Mouse (Mus musculus): ENCODE results near the gene Ccdc155. TPM values are rescaled to one million over a fixed set of nuclear protein-coding genes. Genes with fewer than 3 reads are reported as not detected.
"Not testable (repeated sequence)": the region's sequence is repeated elsewhere in the genome, so short reads cannot be mapped to it uniquely, and the experiment has no call there.

Ccdc155 gene
- polyA plus RNA-seq, 1 experiment from 2014 or later, result 0.36 TPM

GRCm38 (mm10) chr7:45173772-45174171 lies 30.9 kb downstream of the Ccdc155 start:
- not testable (repeated sequence) for H3K4me3 ChIP-seq (replicated peaks; ENCODE audit: low read depth, low read length); H3K9ac ChIP-seq (ENCODE audit: low read depth, low read length); ATAC-seq (replicated peaks; ENCODE audit: low FRiP score, low read depth); H3K36me3 ChIP-seq (ENCODE audit: insufficient read depth, low read length); H3K4me2 ChIP-seq (ENCODE audit: low read length); H3K27ac ChIP-seq; H3K4me1 ChIP-seq (replicated peaks; ENCODE audit: insufficient read depth, low read length)
- peaks cover 10% of the 10 kb centered on the region for H3K9me3 ChIP-seq (replicated peaks; ENCODE audit: low read length)
- peak; percentile 69 for TF ChIP-seq CTCF (IDR thresholded peaks at IDR 0.05; ENCODE audit: low read depth)
- H3K27me3 ChIP-seq (ENCODE audit: insufficient read depth, low read length), result peaks cover 57% of the 10 kb centered on the region
- WGBS, result 64% methylated on average over 1 of the region's 1 CpGs
- peak; percentile 25 for DNase-seq (ENCODE audit: low spot score)

- WGBS, result 63% methylated on average over 7 of the region's 7 CpGs
- Histone ChIP-seq H3K27me3 (ENCODE audit: insufficient read depth, low read length) (peaks cover 55% of the 10 kb centered on the region), H3K36me3 (ENCODE audit: insufficient read depth, low read length) (no peaks in the 10 kb centered on the region), H3K4me3 (replicated peaks; ENCODE audit: low read depth, low read length) (no peak overlapping the region), H3K4me2 (ENCODE audit: low read length) (no peak overlapping the region), H3K4me1 (replicated peaks; ENCODE audit: insufficient read depth, low read length) (no peaks in the 10 kb centered on the region), H3K9ac (ENCODE audit: low read depth, low read length) (no peak overlapping the region), H3K27ac (no peak overlapping the region), H3K9me3 (replicated peaks; ENCODE audit: low read length) (peaks cover 10% of the 10 kb centered on the region)
- ATAC-seq (replicated peaks; ENCODE audit: low FRiP score, low read depth) (no peak), DNase-seq (ENCODE audit: low spot score) (no peak)
- TF ChIP-seq CTCF (IDR thresholded peaks at IDR 0.05; ENCODE audit: low read depth), result peak; percentile 44
Observed at GRCm38 (mm10) chr7:45172974-45173373, 31.7 kb downstream of the Ccdc155 start.

GRCm38 (mm10) chr7:45169495-45169894 lies 35.2 kb downstream of the Ccdc155 start:
- Histone ChIP-seq H3K4me3 (replicated peaks; ENCODE audit: low read depth, low read length) (no peak overlapping the region), H3K27me3 (ENCODE audit: insufficient read depth, low read length) (peaks cover 45% of the 10 kb centered on the region), H3K9ac (ENCODE audit: low read depth, low read length) (no peak overlapping the region), H3K27ac (no peak overlapping the region), H3K36me3 (ENCODE audit: insufficient read depth, low read length) (no peaks in the 10 kb centered on the region), H3K4me2 (ENCODE audit: low read length) (no peak overlapping the region), H3K4me1 (replicated peaks; ENCODE audit: insufficient read depth, low read length) (no peaks in the 10 kb centered on the region), H3K9me3 (replicated peaks; ENCODE audit: low read length) (peaks cover 10% of the 10 kb centered on the region)
- no peak for TF ChIP-seq CTCF (IDR thresholded peaks at IDR 0.05; ENCODE audit: low read depth)
- 91% methylated on average over 3 of the region's 3 CpGs for WGBS
- ATAC-seq (replicated peaks; ENCODE audit: low FRiP score, low read depth) (no peak), DNase-seq (ENCODE audit: low spot score) (no peak)

GRCm38 (mm10) chr7:45168656-45169055 lies 36.0 kb downstream of the Ccdc155 start:
- H3K27ac ChIP-seq, result no peak overlapping the region
- H3K27me3 ChIP-seq (ENCODE audit: insufficient read depth, low read length), result peaks cover 47% of the 10 kb centered on the region
- no peak for DNase-seq (ENCODE audit: low spot score)
- no peak overlapping the region for H3K4me2 ChIP-seq (ENCODE audit: low read length)
- peaks cover 3% of the 10 kb centered on the region; the same call in 1 of the 2 replicates for H3K4me1 ChIP-seq (replicated peaks; ENCODE audit: insufficient read depth, low read length)
- H3K4me3 ChIP-seq (replicated peaks; ENCODE audit: low read depth, low read length), result no peak overlapping the region
- WGBS, result 6% methylated on average over 24 of the region's 24 CpGs
- 0 out of 2 replicates have a peak overlapping the region, but pooled peaks have one; percentile 18 for H3K9ac ChIP-seq (ENCODE audit: low read depth, low read length)
- TF ChIP-seq CTCF (IDR thresholded peaks at IDR 0.05; ENCODE audit: low read depth), result no peak
- no peaks in the 10 kb centered on the region for H3K36me3 ChIP-seq (ENCODE audit: insufficient read depth, low read length)
- no peak for ATAC-seq (replicated peaks; ENCODE audit: low FRiP score, low read depth)
- H3K9me3 ChIP-seq (replicated peaks; ENCODE audit: low read length), result peaks cover 10% of the 10 kb centered on the region

- H3K4me2 ChIP-seq (ENCODE audit: low read length), result no peak overlapping the region
- peaks cover 10% of the 10 kb centered on the region for H3K9me3 ChIP-seq (replicated peaks; ENCODE audit: low read length)
- H3K27me3 ChIP-seq (ENCODE audit: insufficient read depth, low read length), result peaks cover 51% of the 10 kb centered on the region
- no peaks in the 10 kb centered on the region for H3K36me3 ChIP-seq (ENCODE audit: insufficient read depth, low read length)
- H3K9ac ChIP-seq (ENCODE audit: low read depth, low read length), result no peak overlapping the region
- H3K27ac ChIP-seq, result no peak overlapping the region
- no peak for TF ChIP-seq CTCF (IDR thresholded peaks at IDR 0.05; ENCODE audit: low read depth)
- no peak for DNase-seq (ENCODE audit: low spot score)
- no peak for ATAC-seq (replicated peaks; ENCODE audit: low FRiP score, low read depth)
- no peak overlapping the region for H3K4me3 ChIP-seq (replicated peaks; ENCODE audit: low read depth, low read length)
- peaks cover 5% of the 10 kb centered on the region; the same call in 1 of the 2 replicates for H3K4me1 ChIP-seq (replicated peaks; ENCODE audit: insufficient read depth, low read length)
- 4% methylated on average over 19 of the region's 19 CpGs for WGBS
Observed at GRCm38 (mm10) chr7:45167761-45168445, 36.8 kb downstream of the Ccdc155 start.

GRCm38 (mm10) chr7:45166950-45167401 lies 37.7 kb downstream of the Ccdc155 start:
- no peak overlapping the region for H3K4me3 ChIP-seq (replicated peaks; ENCODE audit: low read depth, low read length)
- H3K9me3 ChIP-seq (replicated peaks; ENCODE audit: low read length), result peaks cover 10% of the 10 kb centered on the region
- H3K27me3 ChIP-seq (ENCODE audit: insufficient read depth, low read length), result peaks cover 54% of the 10 kb centered on the region
- H3K4me2 ChIP-seq (ENCODE audit: low read length), result no peak overlapping the region
- no peaks in the 10 kb centered on the region for H3K36me3 ChIP-seq (ENCODE audit: insufficient read depth, low read length)
- no peak overlapping the region for H3K9ac ChIP-seq (ENCODE audit: low read depth, low read length)
- peaks cover 5% of the 10 kb centered on the region; the same call in 1 of the 2 replicates for H3K4me1 ChIP-seq (replicated peaks; ENCODE audit: insufficient read depth, low read length)
- ATAC-seq (replicated peaks; ENCODE audit: low FRiP score, low read depth), result no peak
- no peak for TF ChIP-seq CTCF (IDR thresholded peaks at IDR 0.05; ENCODE audit: low read depth)
- H3K27ac ChIP-seq, result no peak overlapping the region
- 26% methylated on average over 10 of the region's 10 CpGs for WGBS
- no peak for DNase-seq (ENCODE audit: low spot score)
